Mouse (Mus musculus): ENCODE measurements at regions not wholly inside any gene's neighbourhood (a gene's known extent, or its start where the extent isn't known, plus 50 kb on each side); places are given as distances from the start of the nearest gene placed in this dataset.

- no peak for TF ChIP-seq MAX (IDR thresholded peaks at IDR 0.05; ENCODE audit: low read length)
- no peak for TF ChIP-seq BHLHE40 (IDR thresholded peaks at IDR 0.05; ENCODE audit: borderline replicate concordance, low read depth, low read length)
- no peak for TF ChIP-seq USF1 (IDR thresholded peaks at IDR 0.05; ENCODE audit: low read depth, low read length)
- TF ChIP-seq POLR2A (IDR thresholded peaks at IDR 0.05; ENCODE audit: control insufficient read depth in 1 of 2, insufficient read depth in 1 of 2, low read depth in 1 of 2, low read length in 2 of 2, poor library complexity in 1 of 2) = no peak
- no peak for TF ChIP-seq MYC (IDR thresholded peaks at IDR 0.05; ENCODE audit: low read depth, low read length)
- TF ChIP-seq MXI1 (IDR thresholded peaks at IDR 0.05; ENCODE audit: low read depth, low read length) = no peak
- no peak for TF ChIP-seq EP300 (IDR thresholded peaks at IDR 0.05; ENCODE audit: low read depth in 1 of 2, low read length in 2 of 2)
- TF ChIP-seq E2F4 (IDR thresholded peaks at IDR 0.05; ENCODE audit: borderline replicate concordance, low read depth, low read length) = no peak
- TF ChIP-seq CTCF (IDR thresholded peaks at IDR 0.05 in 2 of 3, conservative IDR thresholded peaks at IDR 0.05 in 1 of 3; ENCODE audit: control insufficient read depth in 1 of 3, insufficient read depth in 1 of 3, low read depth in 2 of 3, low read length in 3 of 3, poor library complexity in 1 of 3, severe bottlenecking in 1 of 3) = no peak
- no peak for TF ChIP-seq MYB (IDR thresholded peaks at IDR 0.05; ENCODE audit: low read depth, low read length)
- no peak for TF ChIP-seq SMC3 (IDR thresholded peaks at IDR 0.05; ENCODE audit: low read depth, low read length)
These were observed 105.4 kb upstream of the Cblb start for GRCm38 (mm10) chr16:51925639-51926038.
